Mouse (Mus musculus): ENCODE measurements around the gene Plch2.

GRCm38 (mm10) chr4:155064474-155064873, 7.9 kb upstream of the Plch2 start:
- TF ChIP-seq CTCF (IDR thresholded peaks at IDR 0.05; ENCODE audit: borderline replicate concordance, insufficient read depth, low read length) (no peak), POLR2A (IDR thresholded peaks at IDR 0.05; ENCODE audit: low read depth, low read length) (no peak)

All from embryonic fibroblast, embryonic 13.5 days (primary cell).